Mouse (Mus musculus) gastrocnemius, postnatal 36 days (tissue): Measurements from ENCODE around the gene Elovl5. TPM values are rescaled to one million over a fixed set of nuclear protein-coding genes. Genes with fewer than 3 reads are reported as not detected.
"Not testable (repeated sequence)": the region's sequence is repeated elsewhere in the genome, so short reads cannot be mapped to it uniquely, and the experiment has no call there.

Source experiments
- DNase-seq, 2 experiments: peaks; one replicate each; pipeline ENCODE4 v3.0.0; 2022
- intact Hi-C: fragments of 180-260 bp; cut with DNase I; formaldehyde crosslinking; loops from one replicate; pipeline ENCODE4 v1.15.1; 2025
- total RNA-seq, 2 experiments: library from RNA; stranded (reverse); gene quantifications; 2 replicates each; pipeline ENCODE4 v1.2.3; 2021

Gene Elovl5
- total RNA-seq, 2 experiments from 2014 or later, result 9.6 to 11.4 TPM

DNA sequence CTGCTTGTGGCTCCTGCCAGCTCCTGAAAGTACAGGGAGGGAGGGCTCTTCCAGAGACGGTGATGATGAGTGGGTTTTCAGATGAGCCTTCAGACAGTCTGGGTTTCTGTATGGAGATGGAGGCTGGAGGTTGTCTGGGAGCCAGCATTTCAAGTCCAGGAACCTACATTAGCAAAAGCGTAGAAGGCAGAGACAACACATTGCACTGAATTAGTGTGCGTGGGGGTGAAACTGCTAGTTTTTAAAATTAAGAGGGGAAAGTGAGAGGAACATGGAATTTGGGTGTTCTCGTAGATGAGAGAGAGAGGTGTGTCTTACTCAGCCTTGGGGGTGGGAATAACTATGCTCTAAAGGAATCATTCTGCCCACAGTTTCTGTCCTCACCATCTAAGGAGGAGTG is 74.5 kb downstream of the Elovl5 start:
- intact Hi-C loops, result no loop called here
- no peak for DNase-seq

GRCm38 (mm10) chr9:77992276-77992675 is 75.1 kb downstream of the Elovl5 start:
- peak in 1 of 2 experiments; percentile 33 for DNase-seq
- intact Hi-C loops, result no loop called here

DNA sequence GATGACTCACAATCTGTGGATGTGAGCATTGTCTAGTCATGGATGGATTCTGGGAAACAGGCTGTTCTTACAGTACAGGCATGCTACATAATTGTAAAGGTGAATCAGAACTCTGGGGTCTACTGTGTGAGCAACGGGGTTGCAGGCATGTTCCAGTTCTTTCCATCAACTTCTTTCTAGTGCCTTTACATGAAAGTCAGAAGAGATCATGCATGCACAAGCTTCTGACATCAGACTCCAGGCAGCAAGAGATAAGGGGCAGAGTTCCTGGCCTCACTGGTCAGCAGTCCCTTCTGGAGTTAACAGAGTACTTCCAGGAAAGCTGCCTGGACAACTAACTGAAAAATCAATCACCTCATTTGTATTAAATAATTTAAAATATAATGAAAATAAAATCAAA is 75.9 kb downstream of the Elovl5 start:
- no peak for DNase-seq
- intact Hi-C loops, result no loop called here

GRCm38 (mm10) chr9:77993538-77994255 is 76.5 kb downstream of the Elovl5 start:
- DNase-seq, intact Hi-C loops: not testable (repeated sequence)

- intact Hi-C loops, result no loop called here
- no peak for DNase-seq
Observed at GRCm38 (mm10) chr9:77995235-77995634, 78.1 kb downstream of the Elovl5 start.

DNA sequence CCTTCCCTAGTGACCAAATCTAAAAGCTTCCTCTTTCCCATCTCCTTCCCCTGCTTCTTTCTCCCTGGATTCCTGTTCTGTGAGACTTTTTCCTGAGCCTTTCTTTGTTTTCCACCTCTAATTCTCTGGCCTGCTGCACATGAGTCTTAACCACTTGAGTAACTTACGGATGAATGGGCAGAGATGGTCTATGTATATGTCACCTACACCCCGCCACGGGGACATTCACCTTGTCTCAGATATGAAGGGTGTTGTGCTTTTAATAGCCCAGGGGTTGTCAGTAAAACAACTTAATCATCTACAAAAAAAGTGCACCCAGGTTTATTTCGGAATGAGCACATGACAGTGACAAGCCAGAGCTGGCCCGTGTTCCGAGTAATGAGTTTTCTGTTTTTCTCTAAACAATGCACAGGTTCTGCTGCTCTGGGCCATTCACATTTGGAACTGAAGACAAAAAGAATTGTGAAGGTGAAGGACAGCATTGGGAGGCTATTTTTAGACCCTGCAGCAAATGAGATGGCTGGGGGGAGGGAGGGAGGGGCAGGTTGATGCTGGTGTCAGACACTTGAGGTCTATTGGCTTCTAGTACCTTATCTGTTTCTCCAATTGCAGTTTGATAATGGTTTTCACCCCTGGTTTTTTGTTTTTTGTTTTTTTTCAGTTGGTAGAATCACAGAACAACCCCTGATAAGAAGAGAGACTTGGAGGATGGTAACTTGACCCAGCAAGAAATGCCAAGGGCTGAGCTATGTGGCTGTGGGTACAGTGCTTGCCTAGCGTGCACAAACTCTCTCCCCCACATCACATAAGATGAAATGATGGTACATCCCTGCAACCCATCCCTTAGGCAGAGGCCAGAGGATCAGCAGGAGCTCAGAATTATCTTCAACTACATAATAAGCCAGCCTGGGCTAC is 83.7 kb downstream of the Elovl5 start:
- intact Hi-C loops, result no loop called here
- DNase-seq, result no peak

GRCm38 (mm10) chr9:78003278-78003677 is 86.1 kb downstream of the Elovl5 start:
- no peak for DNase-seq
- intact Hi-C loops, result no loop called here

DNA sequence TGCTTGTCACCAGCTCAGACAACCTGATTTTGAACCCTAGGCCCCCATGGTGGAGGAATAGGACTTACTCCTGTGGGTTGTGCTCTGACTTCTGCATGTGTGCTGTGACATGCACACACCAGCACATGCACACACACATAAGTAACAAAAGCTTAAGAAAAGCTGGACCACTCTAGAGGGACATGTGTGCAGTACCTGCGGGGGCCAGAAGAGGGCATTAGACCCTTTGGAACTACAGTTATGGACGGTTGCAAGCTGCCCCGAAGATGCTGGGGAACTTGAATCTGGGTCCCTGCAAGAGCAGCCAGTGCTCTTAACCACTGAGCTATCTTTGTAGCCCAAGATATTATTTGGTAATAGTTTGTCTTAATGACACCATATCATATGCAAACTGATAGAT is 88.3 kb downstream of the Elovl5 start:
- intact Hi-C loops, result loop anchor here (1.0 kb wide), 1 partner anchor 193 kb away; no protein-coding TSS in a partner anchor
- DNase-seq, result no peak

DNA sequence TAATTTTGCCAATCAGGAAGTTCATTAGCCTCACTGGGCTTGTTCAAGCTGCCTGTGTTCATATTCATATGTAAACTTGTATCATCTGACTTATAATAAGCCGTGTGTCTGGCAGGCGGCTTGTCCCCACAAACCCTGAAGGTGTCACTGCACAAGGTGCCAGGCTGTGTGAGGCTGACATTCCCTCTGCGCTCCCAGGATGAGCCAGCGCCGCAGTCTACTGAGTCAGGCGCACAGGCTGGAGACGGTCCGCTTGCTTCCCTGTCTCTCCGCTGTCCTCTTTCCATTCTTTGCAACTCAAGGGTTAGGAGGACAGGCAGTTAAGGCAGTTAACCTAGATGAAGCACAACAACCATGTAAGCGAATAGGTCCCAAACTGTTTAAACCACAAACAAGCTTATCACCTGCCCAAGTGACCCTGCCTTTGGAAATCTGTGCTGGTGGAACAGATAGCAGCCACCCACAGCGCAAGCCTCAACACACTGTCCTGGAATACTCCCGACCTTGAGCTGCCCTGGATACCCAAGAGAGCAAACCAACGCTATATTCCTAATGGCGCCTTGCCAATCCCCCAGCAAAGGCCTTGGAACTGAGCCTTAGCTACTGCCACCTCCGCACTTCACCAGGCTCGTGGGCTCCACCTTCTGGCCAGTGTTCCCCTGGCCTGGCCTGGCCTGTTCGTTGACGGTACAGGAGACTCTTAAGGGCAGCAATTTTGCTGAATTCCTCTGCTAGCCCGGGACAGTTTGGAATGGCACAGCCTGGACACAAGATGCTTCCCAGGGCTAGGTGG is 89.2 kb downstream of the Elovl5 start:
- intact Hi-C loops, result loop anchor here (1.0 to 2.0 kb wide), 2 partner anchors 96 to 200 kb away; no protein-coding TSS in a partner anchor
- peak; percentile 73 to 80 for DNase-seq

GRCm38 (mm10) chr9:78009382-78009781 is 92.2 kb downstream of the Elovl5 start:
- no peak for DNase-seq
- intact Hi-C loops, result no loop called here

GRCm38 (mm10) chr9:78010187-78010586 is 93.0 kb downstream of the Elovl5 start:
- intact Hi-C loops, result no loop called here

GRCm38 (mm10) chr9:78010707-78011106 is 93.5 kb downstream of the Elovl5 start:
- intact Hi-C loops, result no loop called here
- no peak for DNase-seq

More at GRCm38 (mm10) chr9:78010187-78010586, 93.0 kb downstream of the Elovl5 start:
- DNase-seq, result no peak

DNA sequence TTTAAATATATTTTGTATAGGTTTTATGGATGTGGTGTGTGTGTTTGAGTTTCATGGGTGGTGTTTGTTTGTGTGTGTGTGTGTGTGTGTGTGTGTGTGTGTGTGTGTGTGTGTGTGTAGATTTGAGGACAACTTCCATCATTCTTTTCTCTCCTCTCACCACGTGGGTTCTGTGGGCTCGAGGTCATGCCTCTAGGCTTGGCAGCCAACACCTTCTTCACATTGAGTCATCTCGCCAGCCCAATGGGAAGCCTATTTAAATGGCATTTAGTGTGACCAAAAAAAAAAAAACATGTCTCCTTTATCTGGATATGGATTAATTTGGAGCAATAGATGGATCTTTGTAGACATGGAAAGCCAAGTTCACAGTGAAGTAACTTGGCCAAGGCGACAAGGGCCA is 94.9 kb downstream of the Elovl5 start:
- DNase-seq, result no peak
- intact Hi-C loops, result no loop called here

DNA sequence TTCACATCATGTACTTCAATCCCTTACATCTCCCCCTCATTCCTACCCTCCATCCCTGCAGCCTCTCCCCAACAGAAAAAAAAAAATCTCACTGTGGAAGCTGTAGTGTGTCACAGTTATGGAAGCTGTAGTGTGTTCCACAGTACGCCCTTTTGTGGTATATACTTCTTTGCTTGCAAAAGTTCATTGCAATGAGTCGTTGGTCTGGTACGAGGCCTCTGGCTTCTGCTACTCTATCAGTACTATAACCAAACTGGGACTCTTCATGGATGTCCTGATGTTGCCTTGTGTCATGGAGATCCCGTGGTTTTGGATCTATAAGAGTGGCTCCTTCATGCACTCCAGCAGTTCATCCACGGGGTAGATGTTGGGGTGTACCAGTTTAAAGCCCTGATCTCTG is 95.5 kb downstream of the Elovl5 start:
- intact Hi-C loops, result no loop called here
- DNase-seq, result no peak

DNA sequence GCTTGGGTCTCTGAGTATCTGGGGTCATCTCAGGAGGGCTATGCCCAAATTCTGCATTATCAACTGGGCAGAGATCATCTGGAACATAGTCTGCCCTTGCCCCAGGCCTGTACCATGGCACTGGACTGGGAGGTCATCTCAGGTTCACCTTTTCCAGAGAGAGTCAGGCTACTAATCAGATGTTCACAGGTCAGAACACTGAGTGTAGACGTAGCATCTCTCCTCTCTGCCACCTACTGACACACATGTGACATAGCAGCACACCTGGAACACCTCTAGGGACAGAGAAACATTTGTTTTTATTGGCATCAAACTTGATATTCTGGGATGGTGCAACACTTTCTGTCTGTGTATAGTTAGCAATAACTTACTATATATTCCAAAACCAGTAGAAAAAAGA is 96.6 kb downstream of the Elovl5 start:
- no peak for DNase-seq
- intact Hi-C loops, result no loop called here

DNA sequence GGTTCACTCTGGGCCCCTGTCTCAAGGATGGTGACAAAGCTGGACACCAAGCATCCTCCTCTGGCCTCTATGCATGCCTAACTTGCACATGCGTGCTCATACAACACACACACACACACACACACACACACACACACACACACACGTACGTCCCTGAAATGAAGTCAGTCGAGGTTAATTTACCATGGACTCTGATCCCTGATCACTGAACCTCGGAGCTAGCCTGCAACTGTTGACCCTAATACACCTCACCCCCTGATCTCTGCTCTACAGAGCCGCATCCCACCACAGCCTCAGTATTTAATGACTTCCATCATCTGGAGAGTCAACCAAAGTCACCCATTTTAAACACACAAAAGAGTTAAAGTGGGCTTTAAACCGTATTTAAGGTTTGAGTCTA is 98.7 kb downstream of the Elovl5 start:
- DNase-seq, result no peak
- intact Hi-C loops, result no loop called here

- DNase-seq, result no peak
- intact Hi-C loops, result no loop called here
Observed at GRCm38 (mm10) chr9:78016288-78016687, 99.1 kb downstream of the Elovl5 start.

DNA sequence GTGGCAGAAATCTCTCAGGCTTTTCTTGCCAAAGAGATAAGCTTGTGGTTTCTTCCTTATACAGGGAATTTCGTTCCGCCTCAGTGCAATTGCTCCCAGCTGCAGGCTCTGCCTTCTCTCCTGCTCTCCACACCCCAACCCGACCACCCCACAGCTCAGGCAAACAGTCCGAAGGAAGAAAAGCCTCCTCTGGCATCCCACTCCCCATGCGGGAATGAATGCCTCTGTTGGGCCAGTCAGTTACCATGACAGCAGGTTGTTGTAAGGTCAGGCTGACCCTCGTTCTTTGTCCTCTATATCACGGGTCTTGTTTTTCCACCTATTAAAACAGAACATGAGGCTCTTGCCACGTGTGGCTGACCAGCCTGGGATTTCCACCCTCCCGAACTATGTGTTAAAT is 104.1 kb downstream of the Elovl5 start:
- no peak for DNase-seq
- intact Hi-C loops, result no loop called here

DNA sequence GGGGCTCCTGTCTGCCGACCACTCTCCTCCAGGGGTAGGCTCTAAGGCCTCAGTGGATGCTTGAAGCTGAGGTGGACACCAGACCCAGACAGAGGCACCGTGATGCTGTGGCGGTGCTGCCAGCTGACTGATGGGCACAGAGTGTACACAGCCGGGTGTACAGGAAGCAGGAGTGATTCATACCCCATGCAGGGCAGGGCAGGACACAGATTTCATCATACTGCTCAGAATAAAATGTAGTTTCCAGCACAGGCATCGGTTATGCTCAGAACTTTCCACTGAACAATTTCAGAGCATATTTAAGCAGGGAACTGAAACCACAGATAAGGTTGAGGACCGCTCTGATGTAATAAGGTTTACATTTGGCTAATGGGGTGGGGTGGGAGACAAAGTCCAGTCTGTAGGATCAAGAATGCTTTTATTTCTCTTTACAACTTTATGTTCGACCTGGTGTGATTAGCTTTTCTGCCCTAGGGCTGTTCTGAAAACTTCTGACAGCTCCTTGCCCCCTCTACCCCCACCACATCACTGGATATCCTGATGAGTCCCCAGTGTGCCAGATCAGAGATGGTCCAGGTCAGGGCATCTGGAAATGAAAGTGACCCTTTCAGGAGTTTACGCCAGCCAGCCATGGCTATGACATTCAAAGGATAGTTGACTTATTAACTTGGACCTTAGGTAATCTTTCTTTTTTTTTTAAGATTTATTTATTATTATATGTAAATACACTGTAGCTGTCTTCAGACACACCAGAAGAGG is 105.2 kb downstream of the Elovl5 start:
- intact Hi-C loops, result no loop called here
- DNase-seq, result no peak

- DNase-seq, result peak in 1 of 2 experiments; percentile 26
- intact Hi-C loops, result no loop called here
Observed at GRCm38 (mm10) chr9:78024823-78025222, 107.7 kb downstream of the Elovl5 start.
